Comparison of ENCODE assay signal across 8 mouse cellular contexts in the genomic region with DNA sequence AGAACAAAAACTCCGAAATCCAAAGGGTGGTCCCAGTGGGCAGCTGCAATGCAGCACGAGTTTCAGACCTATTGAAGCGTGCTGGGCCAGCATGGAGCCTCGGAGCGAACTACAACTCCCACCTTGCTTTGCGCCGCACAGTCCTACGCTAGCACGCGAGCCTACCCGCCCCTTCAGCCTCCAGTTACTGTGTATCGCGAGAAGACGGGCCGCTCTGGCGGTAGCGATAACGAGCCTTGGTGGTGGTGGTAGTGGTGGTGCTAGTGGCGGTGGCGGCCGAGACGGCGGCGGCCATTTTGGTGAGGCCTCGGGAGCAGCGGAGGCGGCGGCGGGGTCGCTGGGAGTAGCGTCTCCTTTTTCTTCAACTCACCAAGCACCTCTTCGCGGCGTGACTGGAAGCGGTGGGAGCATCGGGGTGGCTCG. TPM values are rescaled to one million over a fixed set of nuclear protein-coding genes. Genes with fewer than 3 reads are reported as not detected.
A peak's percentile ranks its signal among the peaks of the same experiment; 100 is the strongest.
DNase-seq lines count a peak whose midpoint lies in the region; ATAC-seq and TF ChIP-seq lines count a peak whose summit lies in the region.

TSS of gene Srcap (plus strand) at position 176 of the 423 bp plus-strand sequence.

- peak; percentile 86 for TF ChIP-seq EP300 in liver, embryonic 14.5 days (IDR thresholded peaks at IDR 0.05; ENCODE audit: low read depth)

- peak within 1 kb of the TSS; percentile 68 for H3K4me2 ChIP-seq in heart, embryonic 14.5 days (ENCODE audit: low read length)
- H3K4me2 ChIP-seq in liver, embryonic 14.5 days (ENCODE audit: low read depth), result peak within 1 kb of the TSS; percentile 86
- H3K4me2 ChIP-seq in neural tube, embryonic 13.5 days, result peak within 1 kb of the TSS; percentile 66

- H3K36me3 ChIP-seq in heart, embryonic 14.5 days (ENCODE audit: control insufficient read depth, insufficient read depth, low read length), result peaks cover 32% of the 10 kb centered on the region
- peaks cover 26% of the 10 kb centered on the region for H3K36me3 ChIP-seq in liver, embryonic 14.5 days (replicated peaks; ENCODE audit: control insufficient read depth, insufficient read depth, low read depth)
- H3K36me3 ChIP-seq in neural tube, embryonic 13.5 days, result peaks cover 22% of the 10 kb centered on the region
- peaks cover 2% of the 10 kb centered on the region; the same call in 1 of the 2 replicates for H3K36me3 ChIP-seq in testis, adult 2 months (ENCODE audit: control insufficient read depth, insufficient read depth, low read length)

- H3K27ac ChIP-seq in brown adipose tissue, adult 24 weeks (replicated peaks; ENCODE audit: low read depth, low read length), result peak within 1 kb of the TSS; percentile 95
- H3K27ac ChIP-seq in heart, embryonic 14.5 days (replicated peaks in 1 of 2; ENCODE audit: control insufficient read depth in 1 of 2, insufficient read depth in 1 of 2, low read depth in 2 of 2, low read length in 2 of 2), result peak within 1 kb of the TSS; percentile 99
- peak within 1 kb of the TSS; percentile 85 for H3K27ac ChIP-seq in liver, embryonic 14.5 days
- H3K27ac ChIP-seq in neural tube, embryonic 13.5 days (replicated peaks), result peak within 1 kb of the TSS; percentile 99
- H3K27ac ChIP-seq in testis, adult 2 months (ENCODE audit: control insufficient read depth, insufficient read depth, low read depth, low read length), result peak within 1 kb of the TSS; percentile 97

- no peaks in the 10 kb centered on the region for H3K27me3 ChIP-seq in heart, embryonic 14.5 days (ENCODE audit: control insufficient read depth, insufficient read depth, low read length)
- H3K27me3 ChIP-seq in liver, embryonic 14.5 days (ENCODE audit: control insufficient read depth, insufficient read depth, low read length), result no peaks in the 10 kb centered on the region
- H3K27me3 ChIP-seq in neural tube, embryonic 13.5 days, result no peaks in the 10 kb centered on the region
- H3K27me3 ChIP-seq in testis, adult 2 months (ENCODE audit: control insufficient read depth, insufficient read depth, low read length), result no peaks in the 10 kb centered on the region

- under 1% methylated on average over 37 of the region's 37 CpGs for WGBS in heart, embryonic 14.5 days
- under 1% methylated on average over 37 of the region's 37 CpGs for WGBS in liver, embryonic 14.5 days (ENCODE audit: insufficient replicate concordance)
- WGBS in neural tube, embryonic 13.5 days, result 0% methylated on average over 37 of the region's 37 CpGs

- peak within 1 kb of the TSS; percentile 92 for H3K4me3 ChIP-seq in brown adipose tissue, adult 24 weeks (ENCODE audit: insufficient read depth, low read depth, low read length)
- peak within 1 kb of the TSS; percentile 85 for H3K4me3 ChIP-seq in heart, embryonic 14.5 days (ENCODE audit: control insufficient read depth in 1 of 2, insufficient read depth in 1 of 2, low read depth in 1 of 2, low read length in 2 of 2)
- peak within 1 kb of the TSS; percentile 81 to 95 for H3K4me3 ChIP-seq in liver, embryonic 14.5 days (ENCODE audit: insufficient read depth in 1 of 2, low read depth in 2 of 2, low read length in 2 of 2)
- H3K4me3 ChIP-seq in neural tube, embryonic 13.5 days, result peak within 1 kb of the TSS; percentile 85
- H3K4me3 ChIP-seq in testis, adult 2 months (ENCODE audit: control insufficient read depth, low read depth, low read length), result peak within 1 kb of the TSS; percentile 96

- no peak for TF ChIP-seq CTCF in liver, embryonic 14.5 days (IDR thresholded peaks at IDR 0.05; ENCODE audit: low read depth)
- no peak for TF ChIP-seq CTCF in testis, adult 2 months (IDR thresholded peaks at IDR 0.05; ENCODE audit: control insufficient read depth, insufficient read depth, insufficient replicate concordance, low read depth, low read length)

- H3K9me3 ChIP-seq in heart, embryonic 14.5 days (ENCODE audit: control insufficient read depth, low read length), result no peaks in the 10 kb centered on the region
- no peaks in the 10 kb centered on the region for H3K9me3 ChIP-seq in liver, embryonic 14.5 days (ENCODE audit: control insufficient read depth, low read length)
- no peaks in the 10 kb centered on the region for H3K9me3 ChIP-seq in neural tube, embryonic 13.5 days

- H3K9ac ChIP-seq in heart, embryonic 14.5 days (ENCODE audit: low read length), result peak within 1 kb of the TSS; percentile 96
- H3K9ac ChIP-seq in liver, embryonic 14.5 days (replicated peaks), result peak within 1 kb of the TSS; percentile 94
- H3K9ac ChIP-seq in neural tube, embryonic 13.5 days, result peak within 1 kb of the TSS; percentile 91

- H3K4me1 ChIP-seq in brown adipose tissue, adult 24 weeks (ENCODE audit: control insufficient read depth, insufficient read depth, insufficient read length, low read length), result peaks cover 6% of the 10 kb centered on the region
- peaks cover 0 to 17% of the 10 kb centered on the region in 2 experiments for H3K4me1 ChIP-seq in heart, embryonic 14.5 days (ENCODE audit: control insufficient read depth in 2 of 2, insufficient read depth in 2 of 2, low read length in 2 of 2)
- H3K4me1 ChIP-seq in liver, embryonic 14.5 days (replicated peaks; ENCODE audit: control insufficient read depth in 2 of 2, insufficient read depth in 2 of 2, low read length in 1 of 2), result peaks cover 8 to 13% of the 10 kb centered on the region in 2 experiments
- peaks cover 27% of the 10 kb centered on the region for H3K4me1 ChIP-seq in neural tube, embryonic 13.5 days (replicated peaks)
- peaks cover 4% of the 10 kb centered on the region; the same call in 1 of the 2 replicates for H3K4me1 ChIP-seq in testis, adult 2 months (ENCODE audit: control insufficient read depth, insufficient read depth, low read length)

- ATAC-seq in CD4-positive, CD25-positive, alpha-beta regulatory T cell, adult 4 months, result peak; percentile 94
- peak; percentile 97 for ATAC-seq in heart, embryonic 14.5 days (ENCODE audit: insufficient number of reproducible peaks, insufficient read depth, low FRiP score, low read depth)
- peak; percentile 95 for ATAC-seq in liver, embryonic 14.5 days (ENCODE audit: insufficient read depth)
- ATAC-seq in neural tube, embryonic 13.5 days (ENCODE audit: low read depth), result peak; percentile 99

- TF ChIP-seq POLR2A in testis, adult 2 months (IDR thresholded peaks at IDR 0.05; ENCODE audit: control insufficient read depth, low read depth, low read length), result peak; percentile 94

- DNase-seq in fibroblast of lung, adult 2 months (ENCODE audit: low read depth), result peak; percentile 92
- peak; percentile 98 to 99 for DNase-seq in kidney, postnatal 25 days
- peak; percentile 95 to 97 (median 96) for DNase-seq in liver, embryonic 14.5 days (ENCODE audit: low read depth in 3 of 3, low spot score in 3 of 3)

RNA-seq across cellular contexts. Expression of gene Srcap, which starts in this region (rescaled TPM):
- 10 to 100 TPM in 1 of 2 experiments, 1 to 10 TPM in 1; 9.1 to 11.4 TPM for polyA plus RNA-seq in CD4-positive, CD25-positive, alpha-beta regulatory T cell, adult 4 months (2017; shearing (Covaris generic))
- polyA plus RNA-seq in brown adipose tissue, adult 24 weeks (2012; ENCODE audit: insufficient read depth, insufficient read length, missing spikeins), result 21.6 and 24.7 TPM in 2 replicates
- 40.1 and 40.4 TPM in 2 replicates for polyA plus RNA-seq in heart, embryonic 14.5 days (2014; fragmentation: Nextera tagmentation; extraction: Ambion mirVana)
- 3.7 TPM in 2 replicates for polyA plus RNA-seq in liver, embryonic 14.5 days (2012; rRNA removed)
- polyA plus RNA-seq in liver, embryonic 14.5 days (2014; fragmentation: Nextera tagmentation; extraction: Ambion mirVana), result 10.3 and 14.7 TPM in 2 replicates
- polyA plus RNA-seq in neural tube, embryonic 13.5 days (2015; fragmentation: Nextera tagmentation; extraction: Ambion mirVana), result 50.1 and 56.1 TPM in 2 replicates
- polyA plus RNA-seq in testis, adult 2 months (2012; rRNA removed), result 13.7 and 20.0 TPM in 2 replicates

Comparison
In these comparisons a context has a peak if more than half of its experiments do, and no peak if none do; other contexts are left out.
1. Peak in every context shown above with its lines: DNase-seq, ATAC-seq, H3K4me3 ChIP-seq and H3K27ac ChIP-seq.